Mouse (Mus musculus) hindbrain, embryonic 15.5 days (tissue): ENCODE results near the gene Keg1. TPM values are rescaled to one million over a fixed set of nuclear protein-coding genes. Genes with fewer than 3 reads are reported as not detected.

Experiments
- polyA plus RNA-seq: library from polyadenylated mRNA; unstranded; fragments of >200 nt; fragmentation: Nextera tagmentation; extraction: Ambion mirVana; gene quantifications from 2 replicates; pipeline ENCODE4 v1.2.1, GENCODE M21; 2015

The Keg1 gene
- polyA plus RNA-seq, 1 experiment from 2014 or later: not detected

Other genes with a start within 250 kb of the Keg1 start
- gene Mpeg1, start 235.0 kb upstream of the Keg1 start, polyA plus RNA-seq: 0.61 and 0.88 TPM in 2 replicates
- 40.0 and 42.2 TPM in 2 replicates for gene Dtx4, start 194.3 kb upstream of the Keg1 start, polyA plus RNA-seq
- gene Fam111a, start 150.0 kb upstream of the Keg1 start, polyA plus RNA-seq: 6.6 and 7.9 TPM in 2 replicates
- gene Gm4952, start 95.8 kb upstream of the Keg1 start, polyA plus RNA-seq: 0.10 and 0.31 TPM in 2 replicates
- not detected in 2 replicates for gene Glyat, start 62.5 kb upstream of the Keg1 start, polyA plus RNA-seq
- gene Olfr1442, start 25.3 kb upstream of the Keg1 start, polyA plus RNA-seq: not detected in 2 replicates
- gene Olfr1443, start 17.7 kb upstream of the Keg1 start, polyA plus RNA-seq: not detected in 2 replicates
- gene Cntf, start 69.8 kb downstream of the Keg1 start, polyA plus RNA-seq: 1.00 and 1.2 TPM in 2 replicates
- gene Zfp91, start 100.3 kb downstream of the Keg1 start, polyA plus RNA-seq: 13.6 and 14.3 TPM in 2 replicates
- gene Lpxn, start 100.4 kb downstream of the Keg1 start, polyA plus RNA-seq: 1.1 and 1.6 TPM in 2 replicates
- not detected in 2 replicates for gene Gm5244, start 150.9 kb downstream of the Keg1 start, polyA plus RNA-seq
- gene Olfr1444, start 161.5 kb downstream of the Keg1 start, polyA plus RNA-seq: not detected in 2 replicates
- gene Olfr1445, start 188.1 kb downstream of the Keg1 start, polyA plus RNA-seq: not detected in 2 replicates
- not detected in 2 replicates for gene Olfr1446, start 197.7 kb downstream of the Keg1 start, polyA plus RNA-seq
- not detected in 2 replicates for gene Olfr1447, start 208.0 kb downstream of the Keg1 start, polyA plus RNA-seq
- not detected in 2 replicates for gene Olfr1448, start 228.6 kb downstream of the Keg1 start, polyA plus RNA-seq
- gene Olfr1449, start 235.1 kb downstream of the Keg1 start, polyA plus RNA-seq: not detected in 2 replicates